Mouse (Mus musculus) liver, adult 2 months (tissue): Measurements from ENCODE around the gene Tcp11l2. TPM values are rescaled to one million over a fixed set of nuclear protein-coding genes. Genes with fewer than 3 reads are reported as not detected.
A peak's percentile ranks its signal among the peaks of the same experiment; 100 is the strongest.

Experiments used
- DNase-seq: peaks from one replicate; pipeline ENCODE4 v3.0.0-alpha.2; 2011; ENCODE audit warnings: low read depth, low spot score; ENCODE audit errors: extremely low read depth
- H3K27ac ChIP-seq: fragments of 200-500 bp; replicated peaks from 2 replicates; pipeline ENCODE4 v1.5.1; 2012; ENCODE audit warnings: low read depth, mild to moderate bottlenecking, control low read depth, inconsistent platforms, low read length; ENCODE audit not compliant: insufficient read depth
- H3K27me3 ChIP-seq: fragments of 200-500 bp; 2 replicates; pipeline ENCODE4 v1.6.1; 2012; ENCODE audit warnings: mild to moderate bottlenecking, moderate library complexity, low read length, inconsistent platforms; ENCODE audit not compliant: control insufficient read depth, insufficient read depth
- H3K36me3 ChIP-seq: fragments of 200-500 bp; 2 replicates; pipeline ENCODE4 v1.6.1; 2012; ENCODE audit warnings: low read length, inconsistent platforms; ENCODE audit not compliant: control insufficient read depth, insufficient read depth
- H3K4me1 ChIP-seq: fragments of 200-500 bp; 2 replicates; pipeline ENCODE4 v1.6.1; 2011; ENCODE audit warnings: low read length; ENCODE audit not compliant: control insufficient read depth, insufficient read depth
- H3K4me3 ChIP-seq: fragments of 200-500 bp; 2 replicates; pipeline ENCODE4 v1.5.1; 2011; ENCODE audit warnings: low read depth, mild to moderate bottlenecking, control low read depth, low read length, moderate library complexity; ENCODE audit not compliant: insufficient read depth
- H3K79me2 ChIP-seq: fragments of 200-500 bp; 2 replicates; pipeline ENCODE4 v1.6.1; 2012; ENCODE audit warnings: inconsistent platforms, mild to moderate bottlenecking, low read length, moderate library complexity; ENCODE audit not compliant: control insufficient read depth, insufficient read depth
- H3K9ac ChIP-seq: fragments of 200-500 bp; 2 replicates; pipeline ENCODE4 v1.6.1; 2012; ENCODE audit warnings: low read depth, mild to moderate bottlenecking, control low read depth, inconsistent platforms, low read length
- CTCF ChIP-seq: fragments of 200-500 bp; IDR thresholded peaks from 2 replicates; pipeline ENCODE4 v1.5.1; 2011; ENCODE audit warnings: low read depth, low read length, control low read depth
- POLR2A ChIP-seq: fragments of 200-500 bp; IDR thresholded peaks from 2 replicates; pipeline ENCODE4 v1.6.1; 2011; ENCODE audit warnings: low read length, control low read depth; ENCODE audit not compliant: insufficient read depth; ENCODE audit errors: extremely low read depth
- WGBS: fragments of 180-500 bp; shearing (Covaris S2); methylation state at CpG from one replicate; pipeline ENCODE4 v1.1.7; 2018; 5-methylcytosine and 5-hydroxymethylcytosine counted together
- polyA plus RNA-seq: library from polyadenylated mRNA; depleted of rRNA; stranded (reverse); fragments of >200 nt; gene quantifications from 2 replicates; pipeline ENCODE4 v1.2.3, GENCODE M21; 2012
- total RNA-seq: library from RNA; depleted of rRNA; stranded (reverse); fragments of >200 nt; gene quantifications from 2 replicates; pipeline ENCODE4 v1.2.3, GENCODE M21; 2014

The Tcp11l2 gene
- total and polyA plus RNA-seq, 2 experiments: 21.6 to 30.8 TPM

GRCm38 (mm10) chr10:84585294-84585650, 8.8 kb downstream of the Tcp11l2 start:
- DNase-seq: no peak
- Histone ChIP-seq H3K79me2 (peaks cover 20% of the 10 kb centered on the region), H3K9ac (no peak overlapping the region), H3K27me3 (no peaks in the 10 kb centered on the region), H3K27ac (no peak overlapping the region), H3K4me3 (no peak overlapping the region), H3K36me3 (peaks cover 42% of the 10 kb centered on the region), H3K4me1 (no peaks in the 10 kb centered on the region; the same call in 1 of the 2 replicates)
- TF ChIP-seq CTCF (no peak), POLR2A (no peak)
- WGBS: 78% methylated on average over 2 of the region's 2 CpGs

GRCm38 (mm10) chr10:84590956-84591355, 14.5 kb downstream of the Tcp11l2 start:
- H3K4me3 ChIP-seq: no peak overlapping the region
- no peak for DNase-seq
- H3K27ac ChIP-seq: no peak overlapping the region
- no peaks in the 10 kb centered on the region for H3K79me2 ChIP-seq
- H3K36me3 ChIP-seq: peaks cover 82% of the 10 kb centered on the region
- no peak overlapping the region for H3K9ac ChIP-seq
- TF ChIP-seq CTCF (no peak), POLR2A (no peak)
- H3K4me1 ChIP-seq: no peaks in the 10 kb centered on the region
- WGBS: 70% methylated on average over 14 of the region's 14 CpGs
- no peaks in the 10 kb centered on the region for H3K27me3 ChIP-seq

- Histone ChIP-seq H3K9ac (no peak overlapping the region), H3K4me1 (no peaks in the 10 kb centered on the region), H3K27me3 (no peaks in the 10 kb centered on the region), H3K27ac (no peak overlapping the region), H3K4me3 (no peak overlapping the region), H3K79me2 (no peaks in the 10 kb centered on the region), H3K36me3 (peaks cover 82% of the 10 kb centered on the region)
- no peak for TF ChIP-seq CTCF
- TF ChIP-seq POLR2A: no peak
- WGBS: 95% methylated on average over 2 of the region's 2 CpGs
- DNase-seq: no peak
Measured at GRCm38 (mm10) chr10:84591640-84592148, 15.3 kb downstream of the Tcp11l2 start.

GRCm38 (mm10) chr10:84592745-84593144, 16.3 kb downstream of the Tcp11l2 start:
- Histone ChIP-seq H3K27ac (no peak overlapping the region), H3K36me3 (peaks cover 81% of the 10 kb centered on the region), H3K4me1 (no peaks in the 10 kb centered on the region; the same call in none of the 2 replicates), H3K9ac (no peak overlapping the region), H3K4me3 (no peak overlapping the region), H3K27me3 (no peaks in the 10 kb centered on the region), H3K79me2 (no peaks in the 10 kb centered on the region)
- no peak for TF ChIP-seq CTCF
- TF ChIP-seq POLR2A: no peak
- no peak for DNase-seq
- 87% methylated on average over 3 of the region's 3 CpGs for WGBS

- no peaks in the 10 kb centered on the region; the same call in 1 of the 2 replicates for H3K79me2 ChIP-seq
- H3K27me3 ChIP-seq: no peaks in the 10 kb centered on the region
- peaks cover 72% of the 10 kb centered on the region for H3K36me3 ChIP-seq
- peak overlapping the region; percentile 40 for H3K27ac ChIP-seq
- no peak overlapping the region for H3K9ac ChIP-seq
- peaks cover 1% of the 10 kb centered on the region for H3K4me1 ChIP-seq
- no peak overlapping the region for H3K4me3 ChIP-seq
- peak; percentile 32 for DNase-seq
- no peak for TF ChIP-seq CTCF
- no peak for TF ChIP-seq POLR2A
- WGBS: 54% methylated on average over 3 of the region's 3 CpGs
Measured at GRCm38 (mm10) chr10:84597127-84597785, 20.8 kb downstream of the Tcp11l2 start.

- no peak overlapping the region for H3K4me3 ChIP-seq
- TF ChIP-seq POLR2A (no peak), CTCF (no peak)
- no peak overlapping the region for H3K9ac ChIP-seq
- 0 out of 2 replicates have a peak overlapping the region, but pooled peaks have one; percentile 39 for H3K27ac ChIP-seq
- 6% methylated on average over 1 of the region's 1 CpGs for WGBS
- DNase-seq: peak; percentile 55
- H3K27me3 ChIP-seq: no peaks in the 10 kb centered on the region
- H3K79me2 ChIP-seq: no peaks in the 10 kb centered on the region; the same call in 1 of the 2 replicates
- peaks cover 71% of the 10 kb centered on the region for H3K36me3 ChIP-seq
- H3K4me1 ChIP-seq: peaks cover 1% of the 10 kb centered on the region
Measured at GRCm38 (mm10) chr10:84598172-84598571, 21.7 kb downstream of the Tcp11l2 start.
